Mouse (Mus musculus): ENCODE results near the gene Cdh5. TPM values are rescaled to one million over a fixed set of nuclear protein-coding genes. Genes with fewer than 3 reads are reported as not detected.
"Not testable (repeated sequence)": the region's sequence is repeated elsewhere in the genome, so short reads cannot be mapped to it uniquely, and the experiment has no call there.

Cdh5 gene
- 25.5 and 26.4 TPM in 2 replicates for polyA plus RNA-seq (2015; fragmentation: Nextera tagmentation; extraction: Ambion mirVana)

DNA sequence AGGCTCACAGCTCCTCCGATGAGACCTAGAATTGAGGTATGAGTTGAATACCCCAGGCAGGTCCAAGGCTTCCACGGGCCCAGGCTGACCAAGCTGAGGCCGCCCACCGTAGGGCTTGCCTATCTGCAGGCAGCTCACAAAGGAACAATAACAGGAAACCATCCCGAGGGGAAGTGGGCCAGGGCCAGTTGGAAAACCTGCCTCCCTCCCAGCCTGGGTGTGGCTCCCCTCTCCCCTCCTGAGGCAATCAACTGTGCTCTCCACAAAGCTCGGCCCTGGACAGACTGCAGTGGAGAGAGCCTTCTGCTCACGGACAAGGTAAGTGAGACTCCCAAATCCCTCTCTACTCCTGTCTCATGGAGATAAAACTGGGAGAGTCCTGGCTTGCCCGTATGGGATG lies at the start of gene Cdh5:
TSS of gene Cdh5 (plus strand) at position 211 of the 400 bp plus-strand sequence.
- Histone ChIP-seq H3K9ac (peak within 1 kb of the TSS; percentile 9; the same call in 1 of the 2 replicates), H3K9me3 (no peaks in the 10 kb centered on the region), H3K27ac (no peak within 1 kb of the TSS), H3K4me2 (replicated peaks) (no peak within 1 kb of the TSS), H3K27me3 (no peaks in the 10 kb centered on the region), H3K4me3 (peak within 1 kb of the TSS; percentile 17), H3K4me1 (peaks cover 8% of the 10 kb centered on the region; the same call in 1 of the 2 replicates), H3K36me3 (no peaks in the 10 kb centered on the region)
- no peak for ATAC-seq (ENCODE audit: low FRiP score, low read depth)
- WGBS = 68% methylated on average over 8 of the region's 8 CpGs

DNA sequence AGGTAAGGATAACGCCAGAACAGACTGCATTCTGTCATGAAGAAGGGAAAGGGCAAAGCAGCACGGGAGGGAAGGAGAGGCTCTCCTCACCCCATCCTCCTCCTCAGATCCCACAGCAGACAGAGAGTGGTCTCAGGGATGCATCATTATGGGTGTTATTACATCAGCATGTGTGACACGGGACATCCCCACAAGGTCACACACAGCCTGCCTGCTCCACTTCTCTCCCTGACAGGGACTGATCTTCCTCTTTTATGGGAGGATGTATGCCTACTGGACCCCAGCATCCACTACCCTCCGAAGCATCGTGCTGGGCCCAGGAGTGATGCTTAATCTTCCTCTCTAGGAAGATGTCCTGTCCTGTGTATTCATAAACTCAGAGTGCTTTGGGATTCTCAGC lies 41.5 kb upstream of the Cdh5 start:
- Histone ChIP-seq H3K27me3 (no peaks in the 10 kb centered on the region), H3K4me1 (peaks cover 14% of the 10 kb centered on the region), H3K36me3 (no peaks in the 10 kb centered on the region), H3K27ac (no peak overlapping the region), H3K9me3 (no peaks in the 10 kb centered on the region), H3K4me2 (replicated peaks) (no peak overlapping the region), H3K9ac (no peak overlapping the region), H3K4me3 (no peak overlapping the region)
- no peak for ATAC-seq (ENCODE audit: low FRiP score, low read depth)
- WGBS = 76% methylated on average over 5 of the region's 5 CpGs

DNA sequence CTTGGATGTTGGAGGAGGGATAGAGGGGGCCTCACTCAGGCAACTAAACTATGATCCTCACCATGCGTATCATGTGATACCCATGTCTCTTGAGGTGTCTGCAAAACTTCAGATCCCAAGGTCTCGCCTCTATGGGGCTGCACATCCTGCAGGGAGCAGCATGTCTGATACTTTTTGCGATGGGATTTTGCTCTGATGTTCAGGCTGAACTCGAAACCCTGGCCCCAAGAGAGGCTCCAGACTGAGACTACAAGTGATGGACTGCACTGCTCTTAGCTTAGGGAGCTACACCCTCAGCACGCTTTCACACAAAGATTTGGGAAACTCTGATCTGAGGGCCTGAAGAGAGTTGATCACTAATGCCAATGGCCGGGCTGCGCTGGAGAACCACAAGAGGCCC lies 41.0 kb upstream of the Cdh5 start:
- Histone ChIP-seq H3K36me3 (no peaks in the 10 kb centered on the region), H3K4me1 (peaks cover 14% of the 10 kb centered on the region), H3K27me3 (no peaks in the 10 kb centered on the region), H3K9me3 (no peaks in the 10 kb centered on the region), H3K27ac (no peak overlapping the region), H3K9ac (no peak overlapping the region), H3K4me3 (no peak overlapping the region), H3K4me2 (replicated peaks) (no peak overlapping the region)
- 81% methylated on average over 7 of the region's 7 CpGs for WGBS
- ATAC-seq (ENCODE audit: low FRiP score, low read depth) = no peak

DNA sequence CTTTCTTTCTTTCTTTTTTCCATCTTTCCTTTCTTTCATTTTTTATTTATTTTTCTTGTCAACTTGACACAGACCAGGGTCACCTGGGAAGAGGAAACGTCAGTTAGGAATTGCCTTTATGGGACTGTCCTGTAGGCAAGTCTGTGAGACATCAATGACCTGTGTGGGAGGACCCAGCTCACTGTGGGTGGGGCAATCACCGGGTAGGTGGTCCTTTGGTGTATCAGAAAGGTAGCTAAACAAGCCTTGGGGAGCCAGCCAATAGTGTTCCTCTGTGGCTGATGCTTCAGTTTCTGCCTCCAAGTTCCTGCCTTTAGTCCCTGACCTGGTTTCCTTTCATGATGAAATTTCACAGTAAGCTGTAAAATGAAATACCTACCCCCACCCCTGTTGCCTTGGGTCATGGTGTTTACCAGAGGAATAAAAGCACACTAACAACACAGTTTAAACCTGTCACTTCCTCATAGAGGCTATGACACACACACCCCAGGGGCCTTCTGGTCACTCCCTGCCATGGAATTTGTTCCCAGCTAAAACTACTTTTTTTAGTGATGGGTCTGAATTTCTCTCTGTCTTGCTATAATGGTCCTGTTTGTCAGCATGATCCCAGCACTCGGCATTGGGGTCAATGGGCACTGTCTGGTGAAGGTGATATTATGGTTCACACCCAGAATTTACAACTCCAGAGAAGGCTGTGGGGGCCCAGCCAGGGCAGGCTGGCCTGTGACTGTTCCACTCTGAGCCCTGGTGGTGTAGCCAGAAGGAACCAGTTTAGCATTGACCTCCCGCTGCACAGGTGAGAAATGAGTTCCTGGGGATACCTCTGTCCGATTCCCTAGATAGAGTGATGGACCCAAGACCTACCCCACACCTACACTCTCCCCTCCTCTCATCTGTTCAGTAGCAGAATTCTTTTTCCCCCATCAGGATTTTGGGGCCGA lies 40.1 kb upstream of the Cdh5 start:
- Histone ChIP-seq H3K4me3 (no peak overlapping the region), H3K27me3 (no peaks in the 10 kb centered on the region), H3K4me1 (peaks cover 14% of the 10 kb centered on the region), H3K9me3 (no peaks in the 10 kb centered on the region), H3K4me2 (replicated peaks) (no peak overlapping the region), H3K27ac (no peak overlapping the region), H3K36me3 (no peaks in the 10 kb centered on the region), H3K9ac (no peak overlapping the region)
- ATAC-seq (ENCODE audit: low FRiP score, low read depth) = no peak
- 46% methylated on average over 6 of the region's 6 CpGs for WGBS

DNA sequence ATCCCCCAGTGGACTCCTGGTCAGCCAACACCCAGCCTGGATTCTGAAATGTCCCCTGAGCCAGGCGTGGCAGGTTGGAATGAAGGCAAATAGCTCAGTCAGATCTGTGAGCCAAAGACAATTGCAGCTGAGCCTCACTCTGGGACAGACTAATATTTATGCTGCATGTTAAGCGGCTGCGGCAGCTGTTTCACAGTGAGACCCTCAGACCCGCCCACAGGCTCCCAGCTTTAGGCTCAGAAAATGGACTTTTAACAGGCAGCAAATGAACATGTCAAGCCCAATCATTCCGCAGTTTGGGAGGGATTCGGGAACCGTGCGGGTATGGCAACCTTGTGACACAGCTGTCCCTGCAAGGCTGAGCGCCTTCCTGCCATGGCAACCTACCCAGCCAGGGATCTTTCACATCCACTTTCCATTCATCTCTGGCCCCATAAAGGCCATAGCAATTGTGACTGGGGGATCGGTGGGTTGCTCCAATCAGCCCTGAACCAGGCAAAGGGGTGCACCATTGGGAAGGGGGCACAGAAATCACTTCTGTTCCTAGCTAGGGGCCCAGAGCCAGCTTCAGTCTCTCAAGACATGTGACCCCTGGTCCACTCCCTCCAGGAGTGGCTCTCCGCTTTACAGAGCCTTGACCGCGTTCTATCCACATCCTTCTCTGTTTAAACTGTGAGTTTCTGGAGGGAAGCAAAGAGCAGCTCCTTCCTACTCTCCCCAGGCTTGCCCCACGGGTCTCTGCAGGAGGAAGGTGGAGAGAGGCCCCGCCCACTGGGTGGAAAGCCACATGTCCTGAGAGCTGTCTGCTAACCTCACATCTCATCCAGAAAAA lies 39.2 kb upstream of the Cdh5 start:
- Histone ChIP-seq H3K4me3 (no peak overlapping the region), H3K27ac (no peak overlapping the region), H3K9ac (no peak overlapping the region), H3K36me3 (no peaks in the 10 kb centered on the region), H3K9me3 (no peaks in the 10 kb centered on the region), H3K4me2 (replicated peaks) (no peak overlapping the region), H3K4me1 (peaks cover 14% of the 10 kb centered on the region), H3K27me3 (no peaks in the 10 kb centered on the region)
- 57% methylated on average over 15 of the region's 15 CpGs for WGBS
- ATAC-seq (ENCODE audit: low FRiP score, low read depth) = peak; percentile 48

DNA sequence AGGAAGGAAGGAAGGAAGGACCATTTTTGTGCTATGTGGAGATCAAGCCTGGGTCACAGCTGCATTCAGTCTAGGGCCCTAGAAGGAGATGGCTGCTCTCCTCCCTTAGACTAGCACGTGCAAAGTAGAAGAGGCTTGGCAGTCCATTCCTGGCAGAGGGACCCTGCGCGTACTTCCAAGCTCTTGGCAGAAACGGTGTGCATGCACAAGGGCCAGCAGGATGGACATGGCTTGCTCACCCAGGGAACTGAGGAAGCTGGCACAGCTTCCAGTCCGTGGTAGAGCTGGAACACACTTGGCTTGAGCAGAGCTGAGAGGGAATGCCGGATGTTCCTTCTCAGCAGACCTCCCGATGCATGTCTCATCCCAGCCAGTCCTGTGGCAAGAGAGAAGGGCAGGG lies 36.2 kb upstream of the Cdh5 start:
- Histone ChIP-seq H3K9ac (no peak overlapping the region), H3K27me3 (no peaks in the 10 kb centered on the region), H3K27ac (no peak overlapping the region), H3K4me3 (no peak overlapping the region), H3K9me3 (no peaks in the 10 kb centered on the region), H3K4me2 (replicated peaks) (no peak overlapping the region), H3K36me3 (no peaks in the 10 kb centered on the region), H3K4me1 (peaks cover 22% of the 10 kb centered on the region)
- no peak for ATAC-seq (ENCODE audit: low FRiP score, low read depth)
- 87% methylated on average over 7 of the region's 7 CpGs for WGBS

DNA sequence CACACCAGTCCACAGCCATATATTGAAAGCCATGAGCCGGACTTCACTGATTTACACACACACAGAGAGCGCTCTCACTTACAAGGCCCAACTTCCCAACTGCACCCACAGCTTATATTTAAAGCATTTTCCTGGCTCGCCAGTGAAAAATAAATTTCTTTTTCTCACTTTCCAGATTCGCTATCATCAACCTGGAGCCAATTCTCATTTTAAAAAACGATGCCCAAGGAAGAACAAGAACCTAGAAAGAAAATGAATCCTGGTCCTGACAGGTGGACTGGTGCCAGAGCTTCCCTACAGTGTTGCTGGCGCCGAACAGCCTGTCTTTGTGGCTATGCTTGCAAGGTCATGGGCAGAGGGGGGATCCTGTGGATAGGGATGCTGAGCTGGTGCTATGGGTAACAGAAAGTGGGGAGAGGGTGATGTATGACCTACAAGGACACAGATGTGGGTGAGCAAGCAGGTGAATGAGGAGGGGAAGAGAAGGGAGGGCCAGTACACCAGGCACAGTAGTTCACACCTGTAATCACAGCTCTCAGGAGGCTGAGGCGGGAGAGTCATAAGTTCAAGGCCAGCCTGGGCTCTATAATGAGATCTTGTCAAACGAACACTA lies 35.4 kb upstream of the Cdh5 start:
- no peaks in the 10 kb centered on the region for H3K27me3 ChIP-seq
- H3K36me3 ChIP-seq = no peaks in the 10 kb centered on the region
- no peak overlapping the region for H3K9ac ChIP-seq
- no peak for ATAC-seq (ENCODE audit: low FRiP score, low read depth)
- H3K4me1 ChIP-seq = peaks cover 29% of the 10 kb centered on the region
- no peak overlapping the region for H3K4me2 ChIP-seq (replicated peaks)
- H3K4me3 ChIP-seq = no peak overlapping the region
- no peak overlapping the region for H3K27ac ChIP-seq
- no peaks in the 10 kb centered on the region for H3K9me3 ChIP-seq
- 87% methylated on average over 9 of the region's 9 CpGs for WGBS

DNA sequence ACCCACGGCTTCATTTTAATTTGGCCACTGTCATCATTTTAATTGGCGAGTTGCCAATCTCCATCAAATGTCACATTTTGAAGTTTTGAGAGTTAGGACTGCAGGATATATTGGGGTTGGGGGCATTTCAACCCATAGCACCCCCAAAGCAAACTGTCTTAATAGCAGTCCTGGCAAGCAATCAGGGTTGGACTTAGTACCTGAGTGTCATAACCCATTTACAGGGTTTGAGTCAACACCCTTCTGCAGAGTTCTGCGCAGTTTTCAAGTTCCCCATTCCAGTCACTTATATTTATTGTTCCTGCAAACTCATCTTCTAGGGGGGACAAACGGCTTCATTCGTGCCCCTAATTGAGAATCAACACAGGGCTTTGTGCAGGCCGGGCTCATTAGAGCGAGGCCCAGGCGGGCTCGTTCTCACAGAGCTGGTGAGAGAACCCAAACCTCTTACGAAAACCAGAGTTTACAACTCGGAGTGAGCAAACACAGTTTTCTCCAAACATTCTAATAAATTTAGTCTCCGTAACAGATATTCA lies 34.0 kb upstream of the Cdh5 start:
- no peak for ATAC-seq (ENCODE audit: low FRiP score, low read depth)
- Histone ChIP-seq H3K9ac (no peak overlapping the region), H3K4me1 (peaks cover 17% of the 10 kb centered on the region), H3K36me3 (no peaks in the 10 kb centered on the region), H3K4me2 (replicated peaks) (no peak overlapping the region), H3K27ac (no peak overlapping the region), H3K9me3 (no peaks in the 10 kb centered on the region), H3K27me3 (no peaks in the 10 kb centered on the region), H3K4me3 (no peak overlapping the region)
- WGBS = 68% methylated on average over 12 of the region's 12 CpGs

DNA sequence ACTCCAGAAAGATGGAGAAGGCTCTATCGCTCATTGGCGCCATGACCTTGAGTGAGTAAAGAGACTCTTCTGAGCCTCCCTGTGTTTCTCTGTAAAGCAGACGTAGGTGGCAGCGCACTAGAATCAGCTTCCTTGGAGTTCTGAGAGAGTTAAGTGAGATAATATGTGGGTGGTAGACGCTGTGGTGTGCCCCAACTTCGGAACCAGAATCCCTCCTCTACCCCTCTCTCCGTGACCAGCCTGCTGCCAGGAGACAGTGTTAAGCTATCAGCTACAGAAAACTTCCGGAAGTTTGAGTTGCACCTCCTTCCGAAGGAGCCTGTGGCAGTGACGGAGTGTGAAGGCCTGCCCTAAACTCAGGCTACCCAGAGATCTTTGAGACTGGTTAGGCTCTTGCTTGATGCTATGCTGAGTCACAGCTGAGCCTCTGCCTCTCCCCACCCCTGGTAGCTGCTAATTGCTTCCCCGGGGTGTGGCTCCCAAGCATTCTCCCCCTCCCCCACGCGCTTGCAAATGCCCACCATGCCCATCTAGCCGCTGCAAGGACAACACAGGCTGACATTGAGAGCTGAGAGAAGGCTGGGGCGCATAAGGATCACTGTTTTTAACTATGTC lies 32.9 kb upstream of the Cdh5 start:
- no peak overlapping the region for H3K4me3 ChIP-seq
- ATAC-seq (ENCODE audit: low FRiP score, low read depth) = no peak
- peaks cover 16% of the 10 kb centered on the region for H3K4me1 ChIP-seq
- 74% methylated on average over 15 of the region's 15 CpGs for WGBS
- H3K27ac ChIP-seq = no peak overlapping the region
- no peaks in the 10 kb centered on the region for H3K27me3 ChIP-seq
- no peak overlapping the region for H3K9ac ChIP-seq
- no peaks in the 10 kb centered on the region for H3K9me3 ChIP-seq
- H3K4me2 ChIP-seq (replicated peaks) = no peak overlapping the region
- no peaks in the 10 kb centered on the region for H3K36me3 ChIP-seq

DNA sequence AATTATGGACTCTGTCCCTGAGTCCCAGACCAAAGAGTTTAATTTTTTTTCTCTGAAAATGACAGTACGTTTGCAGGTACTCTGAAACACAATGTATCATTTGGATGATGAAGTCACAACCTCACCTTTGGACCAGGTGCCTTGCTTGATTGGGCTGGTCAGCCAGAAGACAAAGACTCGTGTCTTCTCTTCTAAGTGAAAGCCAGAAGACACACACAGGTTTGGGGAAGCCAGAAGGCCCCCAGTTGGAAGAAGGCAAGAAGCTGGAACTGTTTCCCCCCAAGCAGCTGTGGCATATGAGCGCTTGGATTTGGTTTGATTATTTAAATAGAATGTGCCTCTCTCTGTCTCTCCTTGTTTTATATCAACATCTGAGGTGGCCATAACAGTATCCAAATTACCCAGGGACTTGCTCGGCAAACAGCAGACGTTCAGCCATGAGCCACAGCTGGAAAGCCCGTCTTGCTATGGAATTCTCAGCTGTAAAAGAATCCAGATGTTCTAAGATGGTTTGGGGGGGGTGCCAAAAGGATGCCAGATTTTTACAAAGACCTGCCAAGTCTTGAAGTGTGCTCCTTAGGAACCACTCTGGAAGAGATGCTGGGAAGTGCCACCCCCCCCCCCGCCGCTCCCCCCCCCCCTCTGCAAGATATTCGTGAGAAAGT lies 31.1 kb upstream of the Cdh5 start:
- H3K9ac ChIP-seq; H3K36me3 ChIP-seq; H3K4me3 ChIP-seq; H3K27me3 ChIP-seq; H3K4me2 ChIP-seq (replicated peaks); H3K9me3 ChIP-seq; ATAC-seq (ENCODE audit: low FRiP score, low read depth): not testable (repeated sequence)
- H3K27ac ChIP-seq = peak overlapping the region; percentile 3; the same call in 1 of the 2 replicates
- peaks cover 16% of the 10 kb centered on the region for H3K4me1 ChIP-seq
- 38% methylated on average over 8 of the region's 9 CpGs for WGBS

DNA sequence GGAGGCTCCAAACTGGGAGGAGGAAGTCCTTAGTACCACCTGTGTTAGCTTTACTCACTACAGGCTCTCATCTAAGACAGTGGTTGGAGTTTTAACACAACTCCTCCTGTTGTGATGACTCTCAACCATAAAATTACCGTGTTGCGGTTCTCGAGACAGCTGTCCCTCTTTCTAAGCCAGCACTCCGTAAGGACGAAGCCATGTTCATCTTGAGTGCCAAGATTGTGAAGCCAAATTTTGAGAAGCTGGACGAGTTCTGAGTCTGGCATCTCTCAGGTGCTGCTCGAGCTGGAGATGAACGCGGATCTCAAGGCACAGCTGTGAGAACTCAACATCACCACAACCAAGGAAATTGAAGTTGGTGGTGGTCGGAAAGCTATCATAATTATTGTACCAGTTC lies 30.5 kb upstream of the Cdh5 start:
- no peak for ATAC-seq (ENCODE audit: low FRiP score, low read depth)
- H3K4me2 ChIP-seq (replicated peaks) = no peak overlapping the region
- H3K9me3 ChIP-seq = no peaks in the 10 kb centered on the region
- H3K27ac ChIP-seq = no peak overlapping the region
- no peak overlapping the region for H3K9ac ChIP-seq
- H3K36me3 ChIP-seq = no peaks in the 10 kb centered on the region
- peaks cover 16% of the 10 kb centered on the region for H3K4me1 ChIP-seq
- no peak overlapping the region for H3K4me3 ChIP-seq
- H3K27me3 ChIP-seq = no peaks in the 10 kb centered on the region
- WGBS = 80% methylated on average over 10 of the region's 10 CpGs
